Mouse (Mus musculus): ENCODE results near the gene Fgf4. TPM values are rescaled to one million over a fixed set of nuclear protein-coding genes. Genes with fewer than 3 reads are reported as not detected.

The Fgf4 gene
- polyA plus RNA-seq, 1 experiment from 2014 or later = not detected

- no peaks in the 10 kb centered on the region; the same call in 1 of the 2 replicates for H3K4me1 ChIP-seq (replicated peaks; ENCODE audit: control insufficient read depth, insufficient read depth, low read length)
- no peak overlapping the region for H3K4me2 ChIP-seq (replicated peaks; ENCODE audit: low read depth)
- H3K4me3 ChIP-seq (ENCODE audit: low read depth, low read length) = no peak overlapping the region
- no peak overlapping the region for H3K9ac ChIP-seq (ENCODE audit: low read depth, low read length)
- 68% methylated on average over 1 of the region's 1 CpGs for WGBS
- ATAC-seq = no peak
- no peak for TF ChIP-seq CTCF (IDR thresholded peaks at IDR 0.05; ENCODE audit: low read depth)
- no peaks in the 10 kb centered on the region for H3K36me3 ChIP-seq (ENCODE audit: control insufficient read depth, insufficient read depth)
- no peaks in the 10 kb centered on the region for H3K9me3 ChIP-seq (ENCODE audit: control insufficient read depth)
- H3K27ac ChIP-seq (ENCODE audit: low read depth, low read length) = no peak overlapping the region
- no peaks in the 10 kb centered on the region for H3K27me3 ChIP-seq (replicated peaks; ENCODE audit: control insufficient read depth, insufficient read depth, low read length)
These were observed 64.0 kb downstream of the Fgf4 start for GRCm38 (mm10) chr7:144911121-144911520.

- 84% methylated on average over 4 of the region's 4 CpGs for WGBS
- Histone ChIP-seq H3K27me3 (replicated peaks; ENCODE audit: control insufficient read depth, insufficient read depth, low read length) (no peaks in the 10 kb centered on the region), H3K4me3 (ENCODE audit: low read depth, low read length) (no peak overlapping the region), H3K36me3 (ENCODE audit: control insufficient read depth, insufficient read depth) (no peaks in the 10 kb centered on the region; the same call in 1 of the 2 replicates), H3K9ac (ENCODE audit: low read depth, low read length) (no peak overlapping the region), H3K27ac (ENCODE audit: low read depth, low read length) (no peak overlapping the region), H3K9me3 (ENCODE audit: control insufficient read depth) (no peaks in the 10 kb centered on the region), H3K4me1 (replicated peaks; ENCODE audit: control insufficient read depth, insufficient read depth, low read length) (no peaks in the 10 kb centered on the region; the same call in 1 of the 2 replicates), H3K4me2 (replicated peaks; ENCODE audit: low read depth) (no peak overlapping the region)
- TF ChIP-seq CTCF (IDR thresholded peaks at IDR 0.05; ENCODE audit: low read depth) = no peak
- ATAC-seq = no peak
These were observed 65.7 kb downstream of the Fgf4 start for GRCm38 (mm10) chr7:144912897-144913296.

GRCm38 (mm10) chr7:144914296-144914947 is 67.3 kb downstream of the Fgf4 start:
- TF ChIP-seq CTCF (IDR thresholded peaks at IDR 0.05; ENCODE audit: low read depth) = peak; percentile 45
- H3K9me3 ChIP-seq (ENCODE audit: control insufficient read depth) = no peaks in the 10 kb centered on the region
- no peak overlapping the region for H3K27ac ChIP-seq (ENCODE audit: low read depth, low read length)
- WGBS = 7% methylated on average over 17 of the region's 17 CpGs
- H3K4me1 ChIP-seq (replicated peaks; ENCODE audit: control insufficient read depth, insufficient read depth, low read length) = no peaks in the 10 kb centered on the region; the same call in 1 of the 2 replicates
- no peaks in the 10 kb centered on the region for H3K27me3 ChIP-seq (replicated peaks; ENCODE audit: control insufficient read depth, insufficient read depth, low read length)
- H3K36me3 ChIP-seq (ENCODE audit: control insufficient read depth, insufficient read depth) = peaks cover 14% of the 10 kb centered on the region; the same call in 1 of the 2 replicates
- H3K9ac ChIP-seq (ENCODE audit: low read depth, low read length) = peak overlapping the region; percentile 88
- peak overlapping the region; percentile 92 for H3K4me2 ChIP-seq (replicated peaks; ENCODE audit: low read depth)
- H3K4me3 ChIP-seq (ENCODE audit: low read depth, low read length) = peak overlapping the region; percentile 89
- ATAC-seq = peak; percentile 87

Other genes starting within 250 kb of the Fgf4 start
- gene Ano1, start 95.4 kb upstream of the Fgf4 start, polyA plus RNA-seq (2015; fragmentation: Nextera tagmentation; extraction: Ambion mirVana) = 9.0 and 9.3 TPM in 2 replicates
- not detected in 2 replicates for gene Fgf3, start 9.3 kb upstream of the Fgf4 start, polyA plus RNA-seq (2015; fragmentation: Nextera tagmentation; extraction: Ambion mirVana)
- gene Fgf15, start 49.2 kb downstream of the Fgf4 start, polyA plus RNA-seq (2015; fragmentation: Nextera tagmentation; extraction: Ambion mirVana) = 51.7 and 76.9 TPM in 2 replicates
- 16.2 and 21.1 TPM in 2 replicates for gene LTO1, start 67.7 kb downstream of the Fgf4 start, polyA plus RNA-seq (2015; fragmentation: Nextera tagmentation; extraction: Ambion mirVana)
- gene Ccnd1, start 92.6 kb downstream of the Fgf4 start, polyA plus RNA-seq (2015; fragmentation: Nextera tagmentation; extraction: Ambion mirVana) = 41.5 and 42.9 TPM in 2 replicates